Mouse (Mus musculus): ENCODE measurements around the gene Magea1.
"Not testable (repeated sequence)": the region's sequence is repeated elsewhere in the genome, so short reads cannot be mapped to it uniquely, and the experiment has no call there.

The Magea1 gene

DNA sequence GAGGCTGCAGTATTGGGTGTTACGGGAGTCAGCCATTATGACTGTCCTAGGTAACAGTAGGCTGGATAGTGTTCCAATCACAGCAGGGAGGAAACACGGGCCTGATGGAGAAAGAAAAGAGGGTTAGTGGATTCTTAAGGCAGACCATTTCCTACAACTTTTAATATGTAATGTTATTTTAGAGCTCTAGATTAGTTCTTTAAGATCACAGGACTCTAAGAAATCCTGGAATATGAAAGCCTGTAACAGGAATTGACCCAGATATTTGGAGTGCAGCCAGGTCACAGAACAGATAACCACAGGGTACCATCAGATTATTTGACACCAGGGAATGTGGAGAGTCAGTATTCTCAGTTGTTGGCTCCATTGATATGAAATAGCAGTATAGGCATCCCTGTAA, at the start of gene Magea1:
Magea1 (minus strand) TSS at position 101 of the 400 bp plus-strand sequence.
- not testable (repeated sequence) for DNase-seq

DNA sequence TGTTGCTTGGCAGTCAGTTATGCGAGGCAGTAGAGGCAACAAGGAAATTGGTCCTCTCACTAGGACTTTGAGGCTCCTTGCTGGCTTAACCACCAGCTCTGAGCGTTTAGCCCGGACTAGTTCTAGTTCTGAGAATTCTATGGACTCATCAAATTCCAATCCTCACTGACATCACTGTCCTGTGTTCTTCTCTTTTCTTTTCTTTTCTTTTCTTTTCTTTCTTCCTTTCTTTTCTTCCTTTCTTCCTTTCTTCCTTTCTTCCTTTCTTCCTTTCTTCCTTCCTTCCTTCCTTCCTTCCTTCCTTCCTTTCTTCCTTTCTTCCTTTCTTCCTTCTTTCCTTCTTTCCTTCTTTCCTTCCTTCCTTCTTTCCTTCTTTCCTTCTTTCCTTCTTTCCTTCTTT, 38.7 kb upstream of the Magea1 start, which contains the start of gene Cldn34b2:
Cldn34b2 (minus strand) TSS at position 101 of the 400 bp plus-strand sequence.
- not testable (repeated sequence) for DNase-seq

DNA sequence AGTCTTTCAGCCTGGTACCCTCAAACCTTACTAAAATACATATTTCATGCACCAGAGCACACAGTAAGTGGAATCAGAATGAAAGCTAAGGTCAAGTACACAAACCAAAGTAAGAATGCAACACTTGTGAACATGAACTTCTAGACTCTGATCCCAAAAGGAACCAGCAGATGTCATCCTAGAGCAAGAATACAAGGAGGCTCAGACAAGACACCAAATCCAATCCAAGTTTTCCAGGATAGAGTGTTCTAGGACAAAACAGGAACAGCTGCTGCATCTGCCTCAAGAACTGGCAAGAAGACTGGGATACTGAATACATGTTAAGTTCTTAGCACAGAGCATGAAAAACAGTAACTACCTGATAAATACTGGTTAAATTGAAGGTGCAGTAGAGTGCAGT, 8.4 kb upstream of the Magea1 start:
- DNase-seq, result no peak

DNA sequence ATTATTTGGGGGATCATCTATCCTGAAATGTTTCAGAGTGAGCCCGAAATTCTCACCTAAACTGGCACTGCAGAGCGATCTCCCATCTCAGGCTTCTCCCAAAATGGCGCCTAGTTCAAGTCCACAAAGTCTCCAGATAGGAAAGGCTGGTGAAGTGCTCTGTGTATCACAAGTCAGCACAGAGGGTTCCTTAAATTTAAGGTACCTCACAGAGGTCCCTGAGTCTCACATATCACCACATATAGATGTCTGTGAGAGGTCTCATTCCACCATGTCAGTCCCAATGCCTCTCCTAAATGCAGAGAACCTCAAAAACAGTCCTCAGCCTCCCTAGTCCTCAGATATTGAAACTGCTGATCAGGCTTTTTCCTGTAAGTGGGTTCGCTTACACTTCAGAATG, 4.0 kb upstream of the Magea1 start, which contains the start of gene Magea2:
Magea2 (minus strand) TSS at position 101 of the 400 bp plus-strand sequence.
- DNase-seq, result not testable (repeated sequence)

DNA sequence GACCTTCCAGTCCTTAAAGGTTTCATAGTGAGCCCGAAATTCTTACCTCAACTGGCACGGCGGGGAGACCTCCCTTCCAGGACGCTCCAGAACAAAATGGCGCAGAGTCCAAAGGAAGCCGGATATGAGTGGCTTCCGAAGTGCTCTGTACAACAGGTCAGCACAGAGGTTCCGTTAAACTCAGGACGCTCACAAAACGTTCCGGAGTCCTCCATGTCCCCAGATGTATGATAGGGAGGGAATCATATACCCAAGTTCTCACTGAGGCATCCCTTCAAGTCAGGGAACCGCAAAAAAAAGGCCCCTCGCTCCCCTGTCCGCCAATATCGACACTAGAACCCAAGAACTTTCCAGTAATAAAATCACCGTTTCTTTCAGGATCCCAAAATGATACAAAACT, 26.5 kb downstream of the Magea1 start, which contains the start of gene Magea5:
Magea5 (minus strand) TSS at position 101 of the 400 bp plus-strand sequence.
- DNase-seq, result not testable (repeated sequence)
